Mouse (Mus musculus): ENCODE results near the gene Med11. TPM values are rescaled to one million over a fixed set of nuclear protein-coding genes. Genes with fewer than 3 reads are reported as not detected.
"Not testable (repeated sequence)": the region's sequence is repeated elsewhere in the genome, so short reads cannot be mapped to it uniquely, and the experiment has no call there.

Gene Med11
- 35.8 and 38.8 TPM in 2 replicates for polyA plus RNA-seq (2016; fragmentation: Nextera tagmentation; extraction: Ambion mirVana)

GRCm38 (mm10) chr11:70451797-70452498, at the start of gene Med11:
Gene Med11 (plus strand): TSS chr11:70451919.
- Histone ChIP-seq H3K27me3 (replicated peaks) (no peaks in the 10 kb centered on the region), H3K9me3 (no peaks in the 10 kb centered on the region), H3K4me3 (peak within 1 kb of the TSS; percentile 72), H3K36me3 (0 out of 2 replicates have a peak, but pooled peaks cover 3% of the 10 kb centered on the region), H3K9ac (peak within 1 kb of the TSS; percentile 71), H3K4me1 (peaks cover 17% of the 10 kb centered on the region), H3K27ac (peak within 1 kb of the TSS; percentile 92), H3K4me2 (replicated peaks) (peak within 1 kb of the TSS; percentile 70)
- WGBS, result under 1% methylated on average over 46 of the region's 46 CpGs
- peak; percentile 94 for ATAC-seq (ENCODE audit: low FRiP score, low read depth)

GRCm38 (mm10) chr11:70403598-70403997, 48.1 kb upstream of the Med11 start:
- 97% methylated on average over 2 of the region's 2 CpGs for WGBS
- H3K36me3 ChIP-seq, result peaks cover 58% of the 10 kb centered on the region
- H3K9me3 ChIP-seq, result no peaks in the 10 kb centered on the region
- H3K27me3 ChIP-seq (replicated peaks), result no peaks in the 10 kb centered on the region
- ATAC-seq (ENCODE audit: low FRiP score, low read depth), result no peak
- H3K4me1 ChIP-seq, result peaks cover 8% of the 10 kb centered on the region
- H3K4me3 ChIP-seq, result no peak overlapping the region
- H3K4me2 ChIP-seq (replicated peaks), result no peak overlapping the region
- H3K9ac ChIP-seq, result 0 out of 2 replicates have a peak overlapping the region, but pooled peaks have one; percentile 26
- H3K27ac ChIP-seq, result no peak overlapping the region

- peaks cover 7% of the 10 kb centered on the region for H3K36me3 ChIP-seq
- H3K27me3 ChIP-seq (replicated peaks), result no peaks in the 10 kb centered on the region
- ATAC-seq (ENCODE audit: low FRiP score, low read depth), result peak; percentile 96
- H3K4me1 ChIP-seq, result peaks cover 15% of the 10 kb centered on the region
- peak within 1 kb of the TSS; percentile 97 for H3K4me3 ChIP-seq
- H3K27ac ChIP-seq, result 0 out of 2 replicates have a peak within 1 kb of the TSS, but pooled peaks have one; percentile 20
- no peaks in the 10 kb centered on the region for H3K9me3 ChIP-seq
- under 1% methylated on average over 59 of the region's 59 CpGs for WGBS
- peak within 1 kb of the TSS; percentile 86 for H3K4me2 ChIP-seq (replicated peaks)
- H3K9ac ChIP-seq, result peak within 1 kb of the TSS; percentile 98
These were observed 42.0 kb upstream of the Med11 start, which contains the start of gene Pelp1 for GRCm38 (mm10) chr11:70409594-70410296. Gene Pelp1 (minus strand): TSS chr11:70410031.

DNA sequence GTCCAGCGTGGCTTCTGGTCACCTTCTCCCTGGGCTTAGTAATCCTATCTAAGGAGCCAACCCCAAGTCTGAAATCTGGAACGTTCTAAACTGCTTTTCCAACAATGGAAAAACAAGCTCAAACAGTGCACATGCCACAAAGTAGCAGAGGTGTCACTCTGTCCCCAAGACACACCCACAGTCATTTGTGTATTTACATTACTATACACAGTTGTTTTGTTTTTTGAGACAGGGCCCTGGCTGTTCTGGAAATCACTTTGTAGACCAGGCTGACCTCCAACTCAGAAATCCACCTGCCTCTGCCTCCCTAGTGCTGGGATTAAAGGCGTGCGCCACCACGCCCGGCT, 41.4 kb upstream of the Med11 start:
- H3K9me3 ChIP-seq, result no peaks in the 10 kb centered on the region
- H3K27ac ChIP-seq, result no peak overlapping the region
- H3K36me3 ChIP-seq, result peaks cover 4% of the 10 kb centered on the region
- peak overlapping the region; percentile 98; the same call in 1 of the 2 replicates for H3K9ac ChIP-seq
- H3K4me3 ChIP-seq, result peak overlapping the region; percentile 97
- peak overlapping the region; percentile 86 for H3K4me2 ChIP-seq (replicated peaks)
- WGBS, result 63% methylated on average over 6 of the region's 6 CpGs
- peaks cover 15% of the 10 kb centered on the region for H3K4me1 ChIP-seq
- H3K27me3 ChIP-seq (replicated peaks), result no peaks in the 10 kb centered on the region
- ATAC-seq (ENCODE audit: low FRiP score, low read depth), result 0 out of 2 replicates have a peak, but pooled peaks have one; percentile 4

GRCm38 (mm10) chr11:70412591-70412990, 39.1 kb upstream of the Med11 start:
- Histone ChIP-seq H3K4me1 (peaks cover 15% of the 10 kb centered on the region), H3K27me3 (replicated peaks) (no peaks in the 10 kb centered on the region), H3K27ac (no peak overlapping the region), H3K4me3 (no peak overlapping the region), H3K36me3 (no peaks in the 10 kb centered on the region), H3K9ac (no peak overlapping the region), H3K4me2 (replicated peaks) (no peak overlapping the region), H3K9me3 (no peaks in the 10 kb centered on the region)
- WGBS, result 78% methylated on average over 5 of the region's 5 CpGs
- no peak for ATAC-seq (ENCODE audit: low FRiP score, low read depth)

GRCm38 (mm10) chr11:70413961-70414360, 37.8 kb upstream of the Med11 start:
- no peaks in the 10 kb centered on the region for H3K9me3 ChIP-seq
- H3K9ac ChIP-seq, result no peak overlapping the region
- no peak overlapping the region for H3K4me3 ChIP-seq
- H3K27ac ChIP-seq, result no peak overlapping the region
- H3K36me3 ChIP-seq, result no peaks in the 10 kb centered on the region
- peaks cover 3% of the 10 kb centered on the region for H3K4me1 ChIP-seq
- ATAC-seq (ENCODE audit: low FRiP score, low read depth), result no peak
- 8% methylated on average over 3 of the region's 3 CpGs for WGBS
- no peak overlapping the region for H3K4me2 ChIP-seq (replicated peaks)
- H3K27me3 ChIP-seq (replicated peaks), result no peaks in the 10 kb centered on the region

DNA sequence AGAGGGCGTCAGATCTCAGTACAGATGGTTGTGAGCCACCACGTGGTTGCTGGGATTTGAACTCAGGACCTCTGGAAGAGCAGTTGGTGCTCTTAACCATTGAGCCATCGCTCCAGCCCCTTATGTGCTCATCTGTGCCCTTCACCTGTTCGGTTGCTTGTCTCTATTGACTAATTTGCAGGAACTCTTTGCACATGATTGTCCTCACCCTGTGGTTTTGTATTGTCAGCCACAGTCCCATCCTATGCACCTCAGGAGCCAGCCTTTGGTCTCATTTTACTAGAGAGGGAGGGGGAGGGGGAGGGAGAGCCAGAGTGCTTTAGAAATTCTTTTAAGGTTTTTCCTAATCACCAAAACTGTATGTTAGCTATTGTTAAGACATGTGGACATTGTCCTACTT, 33.5 kb upstream of the Med11 start:
- no peak overlapping the region for H3K9ac ChIP-seq

GRCm38 (mm10) chr11:70419486-70419885, 32.2 kb upstream of the Med11 start:
- H3K9ac ChIP-seq, result no peak overlapping the region
- H3K27me3 ChIP-seq (replicated peaks), result no peaks in the 10 kb centered on the region
- no peaks in the 10 kb centered on the region for H3K4me1 ChIP-seq
- no peak overlapping the region for H3K4me2 ChIP-seq (replicated peaks)
- H3K27ac ChIP-seq, result no peak overlapping the region
- no peaks in the 10 kb centered on the region for H3K9me3 ChIP-seq
- 74% methylated on average over 5 of the region's 5 CpGs for WGBS
- no peak overlapping the region for H3K4me3 ChIP-seq
- H3K36me3 ChIP-seq, result no peaks in the 10 kb centered on the region
- no peak for ATAC-seq (ENCODE audit: low FRiP score, low read depth)

More for the DNA sequence above, 33.5 kb upstream of the Med11 start:
- Histone ChIP-seq H3K9me3 (no peaks in the 10 kb centered on the region), H3K27ac (no peak overlapping the region), H3K4me2 (replicated peaks) (no peak overlapping the region), H3K36me3 (no peaks in the 10 kb centered on the region), H3K4me1 (no peaks in the 10 kb centered on the region), H3K27me3 (replicated peaks) (no peaks in the 10 kb centered on the region), H3K4me3 (no peak overlapping the region)
- no peak for ATAC-seq (ENCODE audit: low FRiP score, low read depth)
- WGBS, result 67% methylated on average over 4 of the region's 4 CpGs

DNA sequence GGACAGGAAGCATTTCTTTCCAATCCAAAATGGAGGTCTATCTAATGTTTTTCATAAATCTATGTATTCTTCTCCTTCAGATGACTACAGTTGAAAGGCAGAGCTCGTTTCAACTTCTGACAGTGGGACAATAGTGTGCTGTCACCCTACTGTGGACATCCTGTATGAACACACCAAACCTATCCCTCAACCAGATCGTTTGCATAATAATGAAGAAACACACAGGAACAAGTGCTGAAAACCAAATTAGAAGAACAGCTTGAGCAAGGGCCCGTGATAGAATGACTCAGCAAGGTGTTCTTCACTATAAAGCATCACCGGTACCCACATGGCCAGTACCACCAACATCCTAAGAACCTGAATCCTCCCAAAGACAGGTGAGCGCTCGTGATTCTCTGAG, 25.1 kb upstream of the Med11 start:
- H3K9me3 ChIP-seq; H3K27me3 ChIP-seq (replicated peaks); H3K27ac ChIP-seq; ATAC-seq (ENCODE audit: low FRiP score, low read depth); H3K4me2 ChIP-seq (replicated peaks); H3K9ac ChIP-seq; H3K4me1 ChIP-seq; H3K4me3 ChIP-seq; H3K36me3 ChIP-seq: not testable (repeated sequence)
- 75% methylated on average over 6 of the region's 6 CpGs for WGBS

- Histone ChIP-seq H3K4me1 (peaks cover 22% of the 10 kb centered on the region), H3K27ac (no peak overlapping the region), H3K4me2 (replicated peaks) (peak overlapping the region; percentile 74), H3K9ac (no peak overlapping the region), H3K9me3 (no peaks in the 10 kb centered on the region), H3K36me3 (peaks cover 8% of the 10 kb centered on the region), H3K4me3 (no peak overlapping the region), H3K27me3 (replicated peaks) (no peaks in the 10 kb centered on the region)
- 32% methylated on average over 5 of the region's 5 CpGs for WGBS
- ATAC-seq (ENCODE audit: low FRiP score, low read depth), result no peak
These were observed 20.1 kb upstream of the Med11 start for GRCm38 (mm10) chr11:70431574-70431973.

DNA sequence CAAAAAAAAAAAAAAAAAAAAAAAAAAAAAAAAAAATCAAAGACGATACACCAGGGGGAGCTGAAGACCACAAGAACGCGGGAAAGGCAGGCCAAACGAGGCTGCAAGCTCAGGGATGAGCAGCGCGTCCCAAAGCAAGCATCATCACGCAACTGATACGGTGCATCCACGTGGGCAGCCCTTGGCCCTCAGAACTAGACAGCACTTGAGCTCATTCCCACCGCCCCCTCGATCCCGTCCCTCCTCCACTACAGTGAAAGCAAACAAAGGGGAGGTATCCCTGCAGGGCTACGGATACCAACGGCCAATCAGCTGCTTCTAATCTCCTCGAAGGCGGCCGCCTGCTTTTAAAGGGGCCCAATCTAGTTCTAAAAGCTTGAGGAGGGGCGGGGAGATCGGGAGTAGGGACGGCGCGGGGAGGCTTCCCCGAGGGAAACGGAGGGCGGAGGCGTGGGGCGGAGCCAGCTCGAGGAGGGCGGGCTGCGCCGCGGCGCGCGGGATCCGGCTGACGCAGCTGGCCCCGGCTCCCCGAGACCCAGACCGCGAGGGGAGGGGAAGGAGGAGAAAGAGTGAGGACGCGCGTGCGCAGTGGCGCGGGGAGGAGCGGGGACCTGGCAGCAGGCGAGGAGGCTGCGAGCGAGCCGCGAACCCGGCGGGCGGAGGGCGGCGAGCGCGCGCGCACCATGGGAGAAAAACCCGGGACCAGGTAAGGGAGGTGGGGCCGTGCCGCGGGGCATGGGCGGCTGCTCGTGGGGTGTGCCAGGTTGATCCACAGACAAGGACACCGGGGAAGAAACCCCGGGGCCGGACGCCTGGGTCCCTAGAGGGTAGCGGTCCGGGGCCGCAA, 19.4 kb upstream of the Med11 start, which contains the start of gene Arrb2:
TSS of gene Arrb2 (plus strand) at position 588 of the 847 bp plus-strand sequence.
- H3K4me2 ChIP-seq (replicated peaks), result peak within 1 kb of the TSS; percentile 74
- H3K36me3 ChIP-seq, result peaks cover 15% of the 10 kb centered on the region
- H3K27ac ChIP-seq, result peak within 1 kb of the TSS; percentile 71
- WGBS, result under 1% methylated on average over 75 of the region's 75 CpGs
- peaks cover 22% of the 10 kb centered on the region for H3K4me1 ChIP-seq
- H3K9me3 ChIP-seq, result no peaks in the 10 kb centered on the region
- H3K27me3 ChIP-seq (replicated peaks), result no peaks in the 10 kb centered on the region
- peak within 1 kb of the TSS; percentile 64 for H3K9ac ChIP-seq
- H3K4me3 ChIP-seq, result peak within 1 kb of the TSS; percentile 75
- ATAC-seq (ENCODE audit: low FRiP score, low read depth), result peak; percentile 92

Data from neural tube, embryonic 12.5 days (tissue).